Mouse (Mus musculus): Measurements from ENCODE around the gene Lcp1. TPM values are rescaled to one million over a fixed set of nuclear protein-coding genes. Genes with fewer than 3 reads are reported as not detected.
A peak's percentile ranks its signal among the peaks of the same experiment; 100 is the strongest.
"Not testable (repeated sequence)": the region's sequence is repeated elsewhere in the genome, so short reads cannot be mapped to it uniquely, and the experiment has no call there.

Gene Lcp1
- polyA plus RNA-seq (2014; fragmentation: Nextera tagmentation; extraction: Ambion mirVana), result 16.3 and 16.4 TPM in 2 replicates

DNA sequence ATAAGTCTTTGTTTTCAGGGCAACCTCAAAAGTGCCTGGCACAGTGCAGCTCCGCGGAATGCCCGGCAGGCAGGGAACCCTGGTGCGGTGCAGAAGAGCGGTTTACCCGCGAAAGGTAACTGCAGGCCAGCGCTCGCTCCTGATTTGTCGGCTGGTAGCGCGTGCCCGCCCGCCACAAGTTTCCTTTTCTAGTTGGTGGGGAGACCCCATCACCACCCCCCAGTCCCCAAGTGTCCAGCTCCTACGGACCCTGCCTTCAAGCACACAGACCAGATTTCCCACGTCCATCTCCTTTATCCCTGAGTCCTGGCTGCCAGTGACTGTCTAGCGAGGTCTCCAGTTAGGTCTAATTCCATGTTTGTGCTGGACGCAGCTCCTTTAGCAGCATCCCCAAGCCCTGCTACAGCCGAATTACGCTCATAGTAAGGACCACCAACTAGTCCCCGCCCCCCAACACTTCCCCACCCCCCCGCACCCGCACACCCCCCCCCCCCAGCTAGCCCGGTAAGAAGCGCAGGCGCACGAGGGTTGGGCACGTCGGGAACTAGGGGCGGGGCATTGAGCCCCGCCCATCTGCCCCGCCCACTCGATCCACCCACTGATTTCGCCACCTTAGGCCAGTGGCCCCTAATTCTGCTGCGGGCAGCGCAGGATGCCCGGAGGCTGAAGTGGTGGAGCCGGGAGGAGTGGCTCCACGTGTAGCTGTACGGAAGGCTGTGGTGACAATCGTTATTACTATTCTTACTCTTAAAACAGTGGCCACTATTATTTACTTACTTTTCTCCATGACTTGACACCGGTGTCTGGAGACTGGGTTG lies at the start of gene Lcp1, which contains the start of gene Lrrc63:
TSS of gene Lcp1 (plus strand) at position 601 of the 818 bp plus-strand sequence.
TSS of gene Lrrc63 (minus strand) at position 381 of the 818 bp plus-strand sequence.
- peak within 1 kb of the TSS; percentile 57; the same call in 1 of the 2 replicates for H3K27ac ChIP-seq
- peak within 1 kb of the TSS; percentile 62 for H3K4me3 ChIP-seq (replicated peaks; ENCODE audit: low read length)
- H3K9ac ChIP-seq, result peak within 1 kb of the TSS; percentile 62
- H3K4me1 ChIP-seq (replicated peaks; ENCODE audit: control insufficient read depth, insufficient read depth, low read length), result peaks cover 7% of the 10 kb centered on the region
- ATAC-seq (ENCODE audit: low FRiP score) (peak; percentile 91), DNase-seq (ENCODE audit: low spot score) (peak; percentile 77)
- peak within 1 kb of the TSS; percentile 93 for H3K4me2 ChIP-seq (replicated peaks)
- H3K27me3 ChIP-seq (ENCODE audit: control insufficient read depth, insufficient read depth, low read length), result no peaks in the 10 kb centered on the region
- WGBS, result 1% methylated on average over 37 of the region's 42 CpGs
- no peaks in the 10 kb centered on the region for H3K9me3 ChIP-seq (ENCODE audit: control insufficient read depth, low read length)
- no peaks in the 10 kb centered on the region for H3K36me3 ChIP-seq (replicated peaks; ENCODE audit: control insufficient read depth, insufficient read depth)

DNA sequence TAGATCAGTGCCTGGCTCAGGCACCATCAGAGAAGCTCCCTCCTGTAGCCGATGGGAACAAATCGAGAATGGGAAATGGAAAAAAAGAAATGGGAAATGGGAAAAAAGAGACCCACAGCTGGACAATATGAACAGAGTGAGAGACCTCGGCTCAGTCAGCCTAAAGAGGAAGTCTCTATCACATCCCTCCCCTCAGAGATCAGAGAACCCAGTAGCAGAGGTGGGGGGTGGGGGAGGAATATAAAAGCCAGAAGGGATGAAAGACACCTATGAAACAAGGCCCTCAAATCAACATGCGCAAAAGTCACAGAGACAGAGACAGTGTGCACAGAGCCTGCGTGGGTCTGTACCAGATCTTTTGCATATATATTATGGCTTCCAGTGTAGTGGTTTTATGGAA lies 27.9 kb upstream of the Lcp1 start:
- no peak overlapping the region for H3K4me3 ChIP-seq (replicated peaks; ENCODE audit: low read length)
- no peaks in the 10 kb centered on the region for H3K4me1 ChIP-seq (replicated peaks; ENCODE audit: control insufficient read depth, insufficient read depth, low read length)
- H3K27ac ChIP-seq, result no peak overlapping the region
- peaks cover 7% of the 10 kb centered on the region; the same call in 1 of the 2 replicates for H3K9me3 ChIP-seq (ENCODE audit: control insufficient read depth, low read length)
- no peaks in the 10 kb centered on the region for H3K27me3 ChIP-seq (ENCODE audit: control insufficient read depth, insufficient read depth, low read length)
- no peaks in the 10 kb centered on the region for H3K36me3 ChIP-seq (replicated peaks; ENCODE audit: control insufficient read depth, insufficient read depth)
- H3K4me2 ChIP-seq (replicated peaks), result no peak overlapping the region
- WGBS, result 91% methylated on average over 5 of the region's 5 CpGs
- ATAC-seq (ENCODE audit: low FRiP score), result no peak
- H3K9ac ChIP-seq, result no peak overlapping the region
- no peak for DNase-seq (ENCODE audit: low spot score)

DNA sequence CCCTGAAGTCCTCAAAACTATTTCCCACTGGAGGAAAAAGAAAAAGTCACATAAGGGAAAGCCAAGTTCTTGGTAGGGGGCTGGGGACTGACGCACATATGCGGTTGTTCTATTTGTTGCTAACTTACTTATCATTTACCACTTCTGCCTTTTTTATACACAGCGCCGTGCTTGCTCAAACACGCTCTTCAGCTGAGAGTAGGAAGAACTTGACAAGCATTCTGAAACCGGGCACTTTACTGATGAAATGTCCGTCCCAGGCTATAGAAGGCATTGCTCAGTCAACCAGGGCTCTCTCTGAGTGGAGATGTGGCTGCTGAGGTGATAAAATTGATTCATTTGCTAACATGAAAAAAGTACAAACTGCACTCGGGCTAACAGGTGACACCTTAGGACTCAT lies 9.2 kb upstream of the Lcp1 start:
- H3K27ac ChIP-seq, result no peak overlapping the region
- no peaks in the 10 kb centered on the region for H3K4me1 ChIP-seq (replicated peaks; ENCODE audit: control insufficient read depth, insufficient read depth, low read length)
- H3K36me3 ChIP-seq (replicated peaks; ENCODE audit: control insufficient read depth, insufficient read depth), result no peaks in the 10 kb centered on the region
- no peak overlapping the region for H3K4me3 ChIP-seq (replicated peaks; ENCODE audit: low read length)
- ATAC-seq (ENCODE audit: low FRiP score), result no peak
- no peak for DNase-seq (ENCODE audit: low spot score)
- no peak overlapping the region for H3K4me2 ChIP-seq (replicated peaks)
- no peaks in the 10 kb centered on the region for H3K9me3 ChIP-seq (ENCODE audit: control insufficient read depth, low read length)
- no peaks in the 10 kb centered on the region for H3K27me3 ChIP-seq (ENCODE audit: control insufficient read depth, insufficient read depth, low read length)
- no peak overlapping the region for H3K9ac ChIP-seq
- 95% methylated on average over 8 of the region's 8 CpGs for WGBS

DNA sequence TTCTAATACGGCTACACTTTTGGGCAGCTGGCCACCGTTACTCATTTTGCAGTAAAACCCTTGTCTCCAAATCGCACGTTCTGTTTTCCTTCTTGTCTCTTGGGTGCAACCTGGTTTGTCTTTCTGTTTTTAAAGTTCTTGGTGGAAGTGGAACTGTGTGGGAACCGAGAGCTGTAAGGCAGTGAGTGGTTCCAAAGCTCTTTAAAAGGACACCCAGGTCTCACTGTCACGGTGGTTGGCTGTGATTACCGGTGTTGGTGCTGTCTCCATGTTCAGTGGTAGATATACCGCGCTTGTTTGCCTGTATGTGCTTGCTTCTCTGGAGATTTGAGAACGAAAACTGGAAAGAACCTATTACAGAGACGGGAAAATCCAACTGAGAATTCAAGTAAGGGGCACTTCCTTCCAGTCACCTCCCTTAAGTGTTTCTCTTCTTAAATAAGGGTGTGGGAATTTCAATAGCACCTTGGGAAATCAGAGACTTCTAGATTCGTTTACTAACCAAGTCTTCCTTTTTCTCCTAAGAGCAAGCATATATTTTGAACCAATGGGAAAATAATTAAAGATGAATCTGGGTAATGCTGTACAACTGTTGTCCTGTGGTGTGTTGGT lies 529 bp downstream of the Lcp1 start:
- H3K9ac ChIP-seq, result peak overlapping the region; percentile 62; the same call in 1 of the 2 replicates
- no peak for ATAC-seq (ENCODE audit: low FRiP score)
- WGBS, result 6% methylated on average over 12 of the region's 12 CpGs

DNA sequence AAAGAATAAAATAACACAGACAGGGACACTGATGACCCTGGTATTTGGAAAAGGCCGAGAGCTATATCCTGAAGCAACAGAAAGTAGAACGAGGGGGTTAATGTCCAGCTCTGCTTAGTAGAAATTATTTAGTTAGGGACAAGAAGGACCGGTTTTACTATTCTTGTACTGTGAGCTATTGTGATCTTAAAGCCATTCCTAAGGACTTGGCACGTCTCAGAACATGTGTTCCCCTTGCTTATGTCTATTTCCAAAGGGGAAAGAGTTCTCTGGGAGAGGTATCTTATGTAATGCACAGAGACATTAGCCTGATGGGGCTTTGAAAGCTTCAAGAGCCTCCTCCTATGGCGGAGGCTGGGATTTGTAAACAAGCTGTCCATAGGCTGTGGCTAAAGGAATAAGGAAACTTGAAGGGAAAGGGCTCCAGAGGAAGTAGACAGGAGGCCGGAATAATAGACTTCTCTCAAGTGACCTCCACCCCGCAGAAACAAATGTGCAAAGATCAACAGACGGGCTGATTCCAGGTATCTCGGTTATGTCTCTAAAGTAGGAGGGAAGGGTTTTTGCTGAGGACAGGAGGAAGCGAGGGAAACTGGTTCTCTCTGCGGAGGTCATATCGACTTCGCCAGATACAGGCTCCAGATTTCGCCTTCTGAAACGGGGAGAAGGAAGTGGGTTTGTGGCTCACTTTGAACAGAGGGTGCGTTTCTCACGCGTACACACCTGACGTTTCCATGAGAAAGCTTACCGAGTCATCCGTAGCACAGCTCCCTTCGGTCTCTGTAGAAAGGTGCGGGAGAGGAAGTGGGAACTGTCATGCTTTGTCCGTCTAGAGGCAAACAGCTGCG lies 5.4 kb downstream of the Lcp1 start:
- 80% methylated on average over 25 of the region's 25 CpGs for WGBS
- Histone ChIP-seq H3K4me3 (replicated peaks; ENCODE audit: low read length) (no peak overlapping the region), H3K4me2 (replicated peaks) (no peak overlapping the region; the same call in 1 of the 2 replicates), H3K9me3 (ENCODE audit: control insufficient read depth, low read length) (no peaks in the 10 kb centered on the region), H3K27me3 (ENCODE audit: control insufficient read depth, insufficient read depth, low read length) (no peaks in the 10 kb centered on the region), H3K27ac (no peak overlapping the region), H3K9ac (no peak overlapping the region), H3K4me1 (replicated peaks; ENCODE audit: control insufficient read depth, insufficient read depth, low read length) (no peaks in the 10 kb centered on the region), H3K36me3 (replicated peaks; ENCODE audit: control insufficient read depth, insufficient read depth) (no peaks in the 10 kb centered on the region)
- DNase-seq (ENCODE audit: low spot score) (no peak), ATAC-seq (ENCODE audit: low FRiP score) (no peak)

More for the DNA sequence above, 529 bp downstream of the Lcp1 start:
- H3K4me1 ChIP-seq (replicated peaks; ENCODE audit: control insufficient read depth, insufficient read depth, low read length), result peaks cover 7% of the 10 kb centered on the region
- peak overlapping the region; percentile 62 for H3K4me3 ChIP-seq (replicated peaks; ENCODE audit: low read length)
- peak overlapping the region; percentile 93 for H3K4me2 ChIP-seq (replicated peaks)
- no peak overlapping the region for H3K27ac ChIP-seq
- H3K27me3 ChIP-seq (ENCODE audit: control insufficient read depth, insufficient read depth, low read length), result no peaks in the 10 kb centered on the region
- H3K36me3 ChIP-seq (replicated peaks; ENCODE audit: control insufficient read depth, insufficient read depth), result no peaks in the 10 kb centered on the region
- peak; percentile 32 for DNase-seq (ENCODE audit: low spot score)
- no peaks in the 10 kb centered on the region for H3K9me3 ChIP-seq (ENCODE audit: control insufficient read depth, low read length)

- Histone ChIP-seq H3K9me3 (ENCODE audit: control insufficient read depth, low read length) (no peaks in the 10 kb centered on the region), H3K36me3 (replicated peaks; ENCODE audit: control insufficient read depth, insufficient read depth) (no peaks in the 10 kb centered on the region), H3K27ac (no peak overlapping the region), H3K4me1 (replicated peaks; ENCODE audit: control insufficient read depth, insufficient read depth, low read length) (no peaks in the 10 kb centered on the region), H3K4me2 (replicated peaks) (no peak overlapping the region), H3K4me3 (replicated peaks; ENCODE audit: low read length) (no peak overlapping the region), H3K9ac (no peak overlapping the region), H3K27me3 (ENCODE audit: control insufficient read depth, insufficient read depth, low read length) (no peaks in the 10 kb centered on the region)
- no peak for ATAC-seq (ENCODE audit: low FRiP score)
- no peak for DNase-seq (ENCODE audit: low spot score)
- 86% methylated on average over 10 of the region's 10 CpGs for WGBS
Measured at GRCm38 (mm10) chr14:75138503-75138902, 7.6 kb downstream of the Lcp1 start.

- Histone ChIP-seq H3K9ac (no peak overlapping the region), H3K27me3 (ENCODE audit: control insufficient read depth, insufficient read depth, low read length) (no peaks in the 10 kb centered on the region), H3K9me3 (ENCODE audit: control insufficient read depth, low read length) (no peaks in the 10 kb centered on the region), H3K4me2 (replicated peaks) (no peak overlapping the region), H3K4me1 (replicated peaks; ENCODE audit: control insufficient read depth, insufficient read depth, low read length) (no peaks in the 10 kb centered on the region), H3K27ac (no peak overlapping the region), H3K36me3 (replicated peaks; ENCODE audit: control insufficient read depth, insufficient read depth) (no peaks in the 10 kb centered on the region), H3K4me3 (replicated peaks; ENCODE audit: low read length) (no peak overlapping the region)
- DNase-seq (ENCODE audit: low spot score) (no peak), ATAC-seq (ENCODE audit: low FRiP score) (no peak)
- 90% methylated on average over 2 of the region's 2 CpGs for WGBS
Measured at GRCm38 (mm10) chr14:75139225-75139624, 8.3 kb downstream of the Lcp1 start.

- not testable (repeated sequence) for H3K9ac ChIP-seq; H3K4me1 ChIP-seq (replicated peaks; ENCODE audit: control insufficient read depth, insufficient read depth, low read length); H3K27ac ChIP-seq; H3K27me3 ChIP-seq (ENCODE audit: control insufficient read depth, insufficient read depth, low read length); ATAC-seq (ENCODE audit: low FRiP score); H3K9me3 ChIP-seq (ENCODE audit: control insufficient read depth, low read length); H3K36me3 ChIP-seq (replicated peaks; ENCODE audit: control insufficient read depth, insufficient read depth); DNase-seq (ENCODE audit: low spot score); H3K4me3 ChIP-seq (replicated peaks; ENCODE audit: low read length); H3K4me2 ChIP-seq (replicated peaks)
- 90% methylated on average over 2 of the region's 2 CpGs for WGBS
Measured at GRCm38 (mm10) chr14:75147706-75148105, 16.8 kb downstream of the Lcp1 start.

DNA sequence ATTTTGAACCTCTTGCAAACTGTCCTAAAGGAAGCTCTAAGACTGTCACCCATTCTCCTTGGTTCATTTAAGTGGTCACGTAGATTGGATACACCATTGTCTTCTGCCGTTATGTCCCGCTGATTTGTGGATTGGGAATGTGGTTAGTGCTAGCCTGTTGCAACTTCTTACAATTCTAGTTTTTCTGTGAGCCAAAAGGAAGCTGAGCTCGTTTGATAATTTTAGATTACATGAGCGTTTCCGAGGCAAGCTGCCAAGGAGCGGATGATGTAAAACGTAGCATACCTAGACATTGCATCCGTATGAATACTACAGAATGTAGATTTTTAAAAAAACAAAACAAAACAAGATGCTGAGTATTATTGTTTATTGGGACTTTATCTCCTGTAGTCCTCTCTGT lies 17.3 kb downstream of the Lcp1 start:
- DNase-seq (ENCODE audit: low spot score) (no peak), ATAC-seq (ENCODE audit: low FRiP score) (no peak)
- no peak overlapping the region for H3K27ac ChIP-seq
- no peak overlapping the region for H3K4me2 ChIP-seq (replicated peaks)
- H3K9ac ChIP-seq, result no peak overlapping the region
- no peak overlapping the region for H3K4me3 ChIP-seq (replicated peaks; ENCODE audit: low read length)
- H3K27me3 ChIP-seq (ENCODE audit: control insufficient read depth, insufficient read depth, low read length), result no peaks in the 10 kb centered on the region
- H3K36me3 ChIP-seq (replicated peaks; ENCODE audit: control insufficient read depth, insufficient read depth), result no peaks in the 10 kb centered on the region
- H3K4me1 ChIP-seq (replicated peaks; ENCODE audit: control insufficient read depth, insufficient read depth, low read length), result no peaks in the 10 kb centered on the region
- WGBS, result 82% methylated on average over 9 of the region's 9 CpGs
- no peaks in the 10 kb centered on the region for H3K9me3 ChIP-seq (ENCODE audit: control insufficient read depth, low read length)

Data from hindbrain, embryonic 14.5 days (tissue).